Mouse (Mus musculus) kidney, adult 2 months (tissue): ENCODE data around the gene Klk10. TPM values are rescaled to one million over a fixed set of nuclear protein-coding genes. Genes with fewer than 3 reads are reported as not detected.

Experiments
- DNase-seq: peaks from one replicate; pipeline ENCODE4 v3.0.0; 2021
- H3K27ac ChIP-seq: fragments of 200-500 bp; 2 replicates; pipeline ENCODE4 v1.5.1; 2012; ENCODE audit warnings: low read depth, low read length, control low read depth, inconsistent platforms; ENCODE audit not compliant: insufficient read depth
- H3K27me3 ChIP-seq: fragments of 200-500 bp; replicated peaks from 2 replicates; pipeline ENCODE4 v1.6.1; 2012; ENCODE audit warnings: mild to moderate bottlenecking, moderate library complexity, low read length, inconsistent platforms; ENCODE audit not compliant: control insufficient read depth, insufficient read depth
- H3K36me3 ChIP-seq: fragments of 200-500 bp; 2 replicates; pipeline ENCODE4 v1.6.1; 2012; ENCODE audit warnings: mild to moderate bottlenecking, moderate library complexity, low read length, inconsistent platforms; ENCODE audit not compliant: control insufficient read depth, insufficient read depth
- H3K4me1 ChIP-seq: fragments of 200-500 bp; 2 replicates; pipeline ENCODE4 v1.6.1; 2011; ENCODE audit warnings: low read length; ENCODE audit not compliant: control insufficient read depth, insufficient read depth
- H3K4me3 ChIP-seq: fragments of 200-500 bp; 2 replicates; pipeline ENCODE4 v1.5.1; 2011; ENCODE audit warnings: mild to moderate bottlenecking, low read depth, low read length, control low read depth; ENCODE audit not compliant: insufficient read depth
- CTCF ChIP-seq: fragments of 200-500 bp; conservative IDR thresholded peaks from 2 replicates; pipeline ENCODE4 v1.5.1; 2011; ENCODE audit warnings: low read depth, mild to moderate bottlenecking, control low read depth, low read length, moderate library complexity, mixed read lengths; ENCODE audit not compliant: insufficient read depth, insufficient read length
- POLR2A ChIP-seq: fragments of 200-500 bp; IDR thresholded peaks from one replicate; pipeline ENCODE4 v1.6.1; 2011; ENCODE audit warnings: low read depth, low read length, control low read depth
- WGBS: fragments of 180-500 bp; shearing (Covaris S2); methylation state at CpG from one replicate; pipeline ENCODE4 v1.1.7; 2018; 5-methylcytosine and 5-hydroxymethylcytosine counted together
- polyA plus RNA-seq: library from polyadenylated mRNA; depleted of rRNA; stranded (reverse); fragments of >200 nt; gene quantifications from 2 replicates; pipeline ENCODE4 v1.2.3, GENCODE M21; 2012

Gene Klk10
- polyA plus RNA-seq, 1 experiment, result 0.52 TPM

- DNase-seq, result no peak
- Histone ChIP-seq H3K36me3 (no peaks in the 10 kb centered on the region), H3K4me1 (no peaks in the 10 kb centered on the region), H3K27me3 (no peaks in the 10 kb centered on the region), H3K4me3 (no peak overlapping the region), H3K27ac (no peak overlapping the region)
- 59% methylated on average over 6 of the region's 6 CpGs for WGBS
- TF ChIP-seq POLR2A (no peak), CTCF (no peak)
Measured at GRCm38 (mm10) chr7:43780241-43780640, 594 bp upstream of the Klk10 start.

DNA sequence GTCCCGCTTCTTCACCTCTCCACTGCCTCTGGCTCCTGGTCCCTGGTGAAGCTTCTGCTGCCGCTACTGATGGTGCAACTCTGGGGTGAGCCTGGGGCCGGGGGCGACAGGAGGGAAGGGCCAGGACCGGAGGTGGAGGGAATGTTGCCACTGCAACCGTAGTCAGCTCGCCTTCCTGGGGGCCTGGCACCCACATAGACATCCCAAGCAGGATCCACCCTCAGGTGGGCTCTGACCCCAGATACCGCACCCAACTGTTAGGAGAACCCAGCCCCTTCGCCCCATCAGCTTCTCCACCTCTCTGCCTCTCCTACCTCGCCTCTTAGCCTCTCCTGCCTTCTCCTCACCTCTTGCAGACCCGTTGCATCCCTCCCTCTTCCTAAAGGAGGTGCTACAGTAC lies 706 bp downstream of the Klk10 start:
- no peaks in the 10 kb centered on the region for H3K4me1 ChIP-seq
- no peaks in the 10 kb centered on the region for H3K27me3 ChIP-seq
- no peaks in the 10 kb centered on the region for H3K36me3 ChIP-seq
- no peak overlapping the region for H3K4me3 ChIP-seq
- no peak for DNase-seq
- no peak overlapping the region for H3K27ac ChIP-seq
- 91% methylated on average over 11 of the region's 11 CpGs for WGBS
- no peak for TF ChIP-seq POLR2A
- TF ChIP-seq CTCF, result no peak

GRCm38 (mm10) chr7:43782275-43783265 lies 1.7 kb downstream of the Klk10 start:
- Histone ChIP-seq H3K36me3 (no peaks in the 10 kb centered on the region), H3K27ac (no peak overlapping the region), H3K4me3 (peak overlapping the region; percentile 2; the same call in 1 of the 2 replicates), H3K27me3 (no peaks in the 10 kb centered on the region), H3K4me1 (no peaks in the 10 kb centered on the region)
- peak; percentile 76 for DNase-seq
- WGBS, result 8% methylated on average over 36 of the region's 36 CpGs
- TF ChIP-seq CTCF (peak; percentile 77), POLR2A (no peak)

- WGBS, result 87% methylated on average over 1 of the region's 1 CpGs
- Histone ChIP-seq H3K4me1 (no peaks in the 10 kb centered on the region), H3K27ac (no peak overlapping the region), H3K4me3 (no peak overlapping the region), H3K27me3 (no peaks in the 10 kb centered on the region), H3K36me3 (no peaks in the 10 kb centered on the region)
- TF ChIP-seq POLR2A (no peak), CTCF (0 out of 2 replicates have a peak, but pooled peaks have one; percentile 30)
- peak; percentile 39 for DNase-seq
Measured at GRCm38 (mm10) chr7:43785286-43785685, 4.5 kb downstream of the Klk10 start.

DNA sequence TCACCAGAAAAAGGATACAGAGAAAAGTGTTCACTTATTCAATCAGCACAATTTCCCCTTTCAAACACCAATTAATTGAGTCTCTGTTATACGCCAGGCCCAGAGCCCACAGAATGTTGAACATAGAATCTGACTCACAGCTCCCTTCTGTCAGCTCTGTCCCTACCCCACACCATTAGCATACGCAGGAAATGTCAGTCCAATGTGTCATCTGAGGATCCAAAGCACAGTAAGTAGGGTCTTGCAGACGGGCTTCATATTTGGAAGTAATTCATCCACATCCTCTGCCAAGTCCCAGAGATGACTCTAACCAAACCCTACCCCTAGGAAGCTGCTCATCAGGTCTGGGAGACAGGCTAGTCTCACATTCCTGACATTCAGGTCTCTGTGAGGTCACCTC lies 7.3 kb downstream of the Klk10 start:
- Histone ChIP-seq H3K4me1 (no peaks in the 10 kb centered on the region), H3K27me3 (no peaks in the 10 kb centered on the region), H3K27ac (no peak overlapping the region), H3K4me3 (no peak overlapping the region), H3K36me3 (no peaks in the 10 kb centered on the region)
- no peak for DNase-seq
- TF ChIP-seq CTCF, result no peak
- no peak for TF ChIP-seq POLR2A
- 78% methylated on average over 3 of the region's 3 CpGs for WGBS

DNA sequence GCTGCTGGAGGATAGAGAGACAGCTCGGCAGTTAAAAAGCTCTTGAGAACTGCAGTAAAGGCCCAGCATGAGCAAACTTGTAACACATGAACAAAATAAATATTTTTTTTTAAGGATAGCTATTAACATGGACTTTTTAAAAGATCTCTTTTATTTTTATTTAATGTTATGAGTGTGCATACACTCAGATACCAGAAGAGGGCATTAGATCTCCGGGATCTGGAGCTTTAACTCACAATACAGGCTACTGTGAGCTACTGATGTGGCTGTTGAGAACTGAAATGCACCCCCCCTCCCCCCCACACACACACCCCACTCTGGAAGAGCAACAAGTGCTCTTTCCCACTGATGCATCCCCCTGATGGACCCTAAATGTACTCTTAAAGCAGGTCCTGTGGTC lies 8.5 kb downstream of the Klk10 start:
- TF ChIP-seq CTCF, result no peak
- no peak for TF ChIP-seq POLR2A
- no peak overlapping the region for H3K27ac ChIP-seq
- H3K4me3 ChIP-seq, result no peak overlapping the region
- 64% methylated on average over 2 of the region's 2 CpGs for WGBS
- no peaks in the 10 kb centered on the region for H3K4me1 ChIP-seq
- no peaks in the 10 kb centered on the region; the same call in 1 of the 2 replicates for H3K27me3 ChIP-seq
- DNase-seq, result no peak
- no peaks in the 10 kb centered on the region for H3K36me3 ChIP-seq

GRCm38 (mm10) chr7:43791591-43791990 lies 10.8 kb downstream of the Klk10 start, which contains the start of gene Klk9:
TSS of gene Klk9 (plus strand) at chr7:43791891.
- no peaks in the 10 kb centered on the region for H3K36me3 ChIP-seq
- H3K4me3 ChIP-seq, result no peak within 1 kb of the TSS
- no peak within 1 kb of the TSS for H3K27ac ChIP-seq
- H3K4me1 ChIP-seq, result no peaks in the 10 kb centered on the region
- 76% methylated on average over 7 of the region's 7 CpGs for WGBS
- TF ChIP-seq CTCF (no peak), POLR2A (no peak)
- DNase-seq, result no peak
- no peaks in the 10 kb centered on the region; the same call in 1 of the 2 replicates for H3K27me3 ChIP-seq
